Mouse (Mus musculus) T-helper 2 cell (primary cell): ENCODE results near the gene Dgkq.

Experiments used
- in situ Hi-C: fragments of 300-600 bp; cut with MboI, MseI; formaldehyde crosslinking; loops from one replicate; pipeline ENCODE4 v1.15.1; 2025; ENCODE audit warnings: high pct_unique_total_duplicates

Gene Dgkq

GRCm38 (mm10) chr5:108621870-108622269, 47.6 kb downstream of the Dgkq start:
- in situ Hi-C loops = no loop called here

- in situ Hi-C loops = no loop called here
Measured at GRCm38 (mm10) chr5:108610426-108610825, 59.0 kb downstream of the Dgkq start.

- in situ Hi-C loops = no loop called here
Measured at GRCm38 (mm10) chr5:108602537-108602936, 66.9 kb downstream of the Dgkq start.

- in situ Hi-C loops = loop anchor here (25.0 kb wide), 1 partner anchor 1712 kb away; no protein-coding TSS in a partner anchor
Measured at GRCm38 (mm10) chr5:108599923-108600322, 69.5 kb downstream of the Dgkq start.
